Mouse (Mus musculus): ENCODE data around the gene Rnf150. TPM values are rescaled to one million over a fixed set of nuclear protein-coding genes. Genes with fewer than 3 reads are reported as not detected.

The Rnf150 gene
- polyA plus RNA-seq, 1 experiment from 2014 or later: 1.7 TPM

GRCm38 (mm10) chr8:83109756-83110155 lies 246.6 kb downstream of the Rnf150 start:
- no peak overlapping the region for H3K9ac ChIP-seq (ENCODE audit: low read length)
- H3K4me1 ChIP-seq (ENCODE audit: control insufficient read depth, insufficient read depth, low read length): no peaks in the 10 kb centered on the region
- ATAC-seq (ENCODE audit: insufficient read depth, low FRiP score, low TSS enrichment) (no peak), DNase-seq (ENCODE audit: low spot score) (no peak)
- 73% methylated on average over 7 of the region's 7 CpGs for WGBS
- H3K27me3 ChIP-seq (ENCODE audit: control insufficient read depth, insufficient read depth, low read length): no peaks in the 10 kb centered on the region
- H3K4me3 ChIP-seq (ENCODE audit: low read depth, low read length): no peak overlapping the region
- H3K27ac ChIP-seq (ENCODE audit: low read depth, low read length): no peak overlapping the region
- H3K9me3 ChIP-seq (ENCODE audit: control insufficient read depth, low read length): no peaks in the 10 kb centered on the region
- H3K36me3 ChIP-seq (ENCODE audit: control insufficient read depth, insufficient read depth, low read length): no peaks in the 10 kb centered on the region
- no peak overlapping the region for H3K4me2 ChIP-seq (ENCODE audit: low read depth)

- ATAC-seq (ENCODE audit: insufficient read depth, low FRiP score, low TSS enrichment): no peak
Measured at GRCm38 (mm10) chr8:83110177-83110576, 247.0 kb downstream of the Rnf150 start.

GRCm38 (mm10) chr8:83135086-83135485 lies 271.9 kb downstream of the Rnf150 start:
- no peaks in the 10 kb centered on the region for H3K27me3 ChIP-seq (ENCODE audit: control insufficient read depth, insufficient read depth, low read length)
- DNase-seq (ENCODE audit: low spot score): no peak
- H3K9ac ChIP-seq (ENCODE audit: low read length): no peak overlapping the region
- no peaks in the 10 kb centered on the region for H3K36me3 ChIP-seq (ENCODE audit: control insufficient read depth, insufficient read depth, low read length)
- no peak overlapping the region for H3K4me3 ChIP-seq (ENCODE audit: low read depth, low read length)
- H3K4me2 ChIP-seq (ENCODE audit: low read depth): no peak overlapping the region
- H3K4me1 ChIP-seq (ENCODE audit: control insufficient read depth, insufficient read depth, low read length): no peaks in the 10 kb centered on the region
- H3K9me3 ChIP-seq (ENCODE audit: control insufficient read depth, low read length): no peaks in the 10 kb centered on the region
- WGBS: 71% methylated on average over 2 of the region's 2 CpGs
- ATAC-seq (ENCODE audit: insufficient read depth, low FRiP score, low TSS enrichment): no peak
- H3K27ac ChIP-seq (ENCODE audit: low read depth, low read length): no peak overlapping the region

More at GRCm38 (mm10) chr8:83110177-83110576, 247.0 kb downstream of the Rnf150 start:
- Histone ChIP-seq H3K27me3 (ENCODE audit: control insufficient read depth, insufficient read depth, low read length) (no peaks in the 10 kb centered on the region), H3K9me3 (ENCODE audit: control insufficient read depth, low read length) (no peaks in the 10 kb centered on the region), H3K9ac (ENCODE audit: low read length) (no peak overlapping the region), H3K4me2 (ENCODE audit: low read depth) (no peak overlapping the region), H3K36me3 (ENCODE audit: control insufficient read depth, insufficient read depth, low read length) (no peaks in the 10 kb centered on the region), H3K4me1 (ENCODE audit: control insufficient read depth, insufficient read depth, low read length) (no peaks in the 10 kb centered on the region), H3K27ac (ENCODE audit: low read depth, low read length) (no peak overlapping the region), H3K4me3 (ENCODE audit: low read depth, low read length) (no peak overlapping the region)
- 85% methylated on average over 5 of the region's 5 CpGs for WGBS
- no peak for DNase-seq (ENCODE audit: low spot score)

GRCm38 (mm10) chr8:83140068-83140467 lies 276.9 kb downstream of the Rnf150 start:
- Histone ChIP-seq H3K36me3 (ENCODE audit: control insufficient read depth, insufficient read depth, low read length) (no peaks in the 10 kb centered on the region), H3K27ac (ENCODE audit: low read depth, low read length) (no peak overlapping the region), H3K4me3 (ENCODE audit: low read depth, low read length) (no peak overlapping the region), H3K27me3 (ENCODE audit: control insufficient read depth, insufficient read depth, low read length) (no peaks in the 10 kb centered on the region), H3K4me1 (ENCODE audit: control insufficient read depth, insufficient read depth, low read length) (no peaks in the 10 kb centered on the region), H3K9ac (ENCODE audit: low read length) (no peak overlapping the region), H3K9me3 (ENCODE audit: control insufficient read depth, low read length) (no peaks in the 10 kb centered on the region), H3K4me2 (ENCODE audit: low read depth) (no peak overlapping the region)
- 84% methylated on average over 1 of the region's 1 CpGs for WGBS
- ATAC-seq (ENCODE audit: insufficient read depth, low FRiP score, low TSS enrichment): no peak
- DNase-seq (ENCODE audit: low spot score): no peak

- DNase-seq (ENCODE audit: low spot score): no peak
- H3K4me1 ChIP-seq (ENCODE audit: control insufficient read depth, insufficient read depth, low read length): no peaks in the 10 kb centered on the region
- no peak for ATAC-seq (ENCODE audit: insufficient read depth, low FRiP score, low TSS enrichment)
- H3K9ac ChIP-seq (ENCODE audit: low read length): no peak overlapping the region
- H3K9me3 ChIP-seq (ENCODE audit: control insufficient read depth, low read length): no peaks in the 10 kb centered on the region
- no peak overlapping the region for H3K27ac ChIP-seq (ENCODE audit: low read depth, low read length)
- WGBS: 76% methylated on average over 3 of the region's 3 CpGs
- H3K27me3 ChIP-seq (ENCODE audit: control insufficient read depth, insufficient read depth, low read length): no peaks in the 10 kb centered on the region
- no peak overlapping the region for H3K4me3 ChIP-seq (ENCODE audit: low read depth, low read length)
- no peak overlapping the region for H3K4me2 ChIP-seq (ENCODE audit: low read depth)
- H3K36me3 ChIP-seq (ENCODE audit: control insufficient read depth, insufficient read depth, low read length): no peaks in the 10 kb centered on the region
Measured at GRCm38 (mm10) chr8:83140701-83141111, 277.6 kb downstream of the Rnf150 start.

Other genes starting within 250 kb of the Rnf150 start
- gene Zfp330, start 89.2 kb upstream of the Rnf150 start, polyA plus RNA-seq (2014; fragmentation: Nextera tagmentation; extraction: Ambion mirVana): 86.3 and 91.7 TPM in 2 replicates